Mouse (Mus musculus) thymus, adult 2 months (tissue): ENCODE results near the gene Ccr5.

ENCODE experiments used
- CTCF ChIP-seq: fragments of 200-500 bp; IDR thresholded peaks from 2 replicates; pipeline ENCODE4 v1.5.1; 2012; ENCODE audit warnings: mild to moderate bottlenecking, control low read depth, low read length, moderate library complexity, borderline replicate concordance; ENCODE audit not compliant: control insufficient read depth, poor library complexity, insufficient read depth; ENCODE audit errors: extremely low read depth
- POLR2A ChIP-seq: fragments of 200-500 bp; IDR thresholded peaks from 2 replicates; pipeline ENCODE4 v1.6.1; 2012; ENCODE audit warnings: mild to moderate bottlenecking, low read length, control low read depth, moderate library complexity; ENCODE audit not compliant: control insufficient read depth, poor library complexity, insufficient read depth; ENCODE audit errors: extremely low read depth

GRCm38 (mm10) chr9:124121387-124122184 is at the start of gene Ccr5:
- TF ChIP-seq CTCF, result no peak
- no peak for TF ChIP-seq POLR2A
